In genomic region chr15:100646161-100646560, GRCm38 (mm10) we compare ENCODE assay signal across 10 mouse cellular contexts.
"Had no signal": no experiment of that assay in that cellular context is flagged by ENCODE, and none has a peak within 500 bp of the region (broad histone marks: within the 10 kb centered on the region; RNA-seq: fewer than 3 reads in every experiment).

No protein-coding gene starts in this region.

- DNase-seq: kidney, postnatal 14 days; layer of hippocampus, postnatal 36 days; lung, embryonic 14.5 days; lung, postnatal 10 days; lung, postnatal 4 days; retina, postnatal 1 day; right cerebral cortex, postnatal 14 days; thymus, postnatal 36 days had no signal

- ATAC-seq: liver, embryonic 12.5 days; midbrain, embryonic 15.5 days had no signal
